Mouse (Mus musculus): ENCODE data around the gene Slc22a4. TPM values are rescaled to one million over a fixed set of nuclear protein-coding genes. Genes with fewer than 3 reads are reported as not detected.

The Slc22a4 gene
- total and polyA plus RNA-seq, 2 experiments, result 2.4 to 3.8 TPM

DNA sequence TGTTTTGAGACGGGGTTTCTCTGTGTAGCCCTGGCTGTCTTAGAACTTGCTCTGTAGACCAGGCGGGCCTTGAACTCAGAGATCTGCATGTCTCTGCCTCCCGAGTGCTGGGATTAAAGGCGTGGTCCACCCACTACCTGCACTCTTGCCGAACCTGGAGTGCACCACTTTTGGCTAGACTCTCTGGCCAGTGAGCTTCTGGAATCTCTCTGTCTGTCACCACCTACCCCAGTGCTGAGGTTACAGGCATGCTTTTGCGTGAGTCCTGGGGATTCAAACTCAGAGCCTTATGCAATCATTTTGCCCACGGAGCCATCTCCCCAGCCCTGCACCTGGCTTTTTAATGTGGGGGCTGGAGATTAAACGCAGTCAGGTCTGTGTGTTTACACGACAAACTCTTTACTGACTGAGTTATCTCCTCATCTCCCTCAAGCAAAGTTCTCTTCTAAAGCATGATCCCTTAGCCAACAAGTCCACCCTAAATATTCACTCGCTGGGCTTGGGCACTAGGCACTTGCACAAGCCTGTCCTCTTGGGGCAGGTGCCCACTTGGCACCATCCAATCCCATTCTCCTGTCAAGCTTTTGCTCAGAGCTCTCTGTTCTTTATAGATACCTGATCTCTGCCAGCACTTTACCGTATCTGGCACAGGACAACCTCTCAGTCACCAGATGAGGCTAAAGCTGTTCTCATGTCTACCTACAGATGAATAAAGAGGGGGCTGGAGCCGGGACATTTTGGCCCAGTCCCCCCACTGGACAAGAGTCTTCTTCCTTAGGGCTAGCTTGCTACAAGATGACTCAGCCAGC lies 37.4 kb upstream of the Slc22a4 start:
- Histone ChIP-seq H3K4me1 (ENCODE audit: control insufficient read depth, insufficient read depth, low read length) (no peaks in the 10 kb centered on the region), H3K4me3 (ENCODE audit: insufficient read depth, low read depth, low read length) (no peak overlapping the region), H3K79me2 (ENCODE audit: control insufficient read depth, insufficient read depth, low read length) (no peaks in the 10 kb centered on the region), H3K9ac (ENCODE audit: low read depth, low read length) (no peak overlapping the region), H3K27ac (replicated peaks; ENCODE audit: insufficient read depth, low read depth, low read length) (no peak overlapping the region), H3K36me3 (ENCODE audit: control insufficient read depth, insufficient read depth, low read length) (no peaks in the 10 kb centered on the region), H3K27me3 (ENCODE audit: control insufficient read depth, insufficient read depth, low read length) (no peaks in the 10 kb centered on the region; the same call in 1 of the 2 replicates)
- TF ChIP-seq POLR2A (IDR thresholded peaks at IDR 0.05; ENCODE audit: extremely low read depth, insufficient read depth, low read length) (no peak), CTCF (IDR thresholded peaks at IDR 0.05; ENCODE audit: low read depth, low read length) (no peak)
- 60% methylated on average over 12 of the region's 12 CpGs for WGBS
- DNase-seq (ENCODE audit: extremely low read depth, low read depth, low spot score), result no peak

GRCm38 (mm10) chr11:54064412-54064978 lies 36.6 kb upstream of the Slc22a4 start:
- 64% methylated on average over 3 of the region's 3 CpGs for WGBS
- no peaks in the 10 kb centered on the region for H3K4me1 ChIP-seq (ENCODE audit: control insufficient read depth, insufficient read depth, low read length)
- H3K79me2 ChIP-seq (ENCODE audit: control insufficient read depth, insufficient read depth, low read length), result no peaks in the 10 kb centered on the region
- H3K36me3 ChIP-seq (ENCODE audit: control insufficient read depth, insufficient read depth, low read length), result no peaks in the 10 kb centered on the region
- TF ChIP-seq POLR2A (IDR thresholded peaks at IDR 0.05; ENCODE audit: extremely low read depth, insufficient read depth, low read length) (no peak), CTCF (IDR thresholded peaks at IDR 0.05; ENCODE audit: low read depth, low read length) (no peak)
- H3K4me3 ChIP-seq (ENCODE audit: insufficient read depth, low read depth, low read length), result no peak overlapping the region
- no peaks in the 10 kb centered on the region; the same call in 1 of the 2 replicates for H3K27me3 ChIP-seq (ENCODE audit: control insufficient read depth, insufficient read depth, low read length)
- no peak overlapping the region for H3K27ac ChIP-seq (replicated peaks; ENCODE audit: insufficient read depth, low read depth, low read length)
- no peak overlapping the region for H3K9ac ChIP-seq (ENCODE audit: low read depth, low read length)
- DNase-seq (ENCODE audit: extremely low read depth, low read depth, low spot score), result no peak

GRCm38 (mm10) chr11:54063472-54063775 lies 35.5 kb upstream of the Slc22a4 start:
- no peak for DNase-seq (ENCODE audit: extremely low read depth, low read depth, low spot score)
- Histone ChIP-seq H3K4me1 (ENCODE audit: control insufficient read depth, insufficient read depth, low read length) (no peaks in the 10 kb centered on the region), H3K27ac (replicated peaks; ENCODE audit: insufficient read depth, low read depth, low read length) (no peak overlapping the region), H3K9ac (ENCODE audit: low read depth, low read length) (no peak overlapping the region), H3K79me2 (ENCODE audit: control insufficient read depth, insufficient read depth, low read length) (no peaks in the 10 kb centered on the region), H3K27me3 (ENCODE audit: control insufficient read depth, insufficient read depth, low read length) (no peaks in the 10 kb centered on the region), H3K4me3 (ENCODE audit: insufficient read depth, low read depth, low read length) (no peak overlapping the region), H3K36me3 (ENCODE audit: control insufficient read depth, insufficient read depth, low read length) (no peaks in the 10 kb centered on the region)
- 94% methylated on average over 10 of the region's 10 CpGs for WGBS
- TF ChIP-seq CTCF (IDR thresholded peaks at IDR 0.05; ENCODE audit: low read depth, low read length), result no peak
- no peak for TF ChIP-seq POLR2A (IDR thresholded peaks at IDR 0.05; ENCODE audit: extremely low read depth, insufficient read depth, low read length)

GRCm38 (mm10) chr11:54062753-54063471 lies 35.0 kb upstream of the Slc22a4 start:
- Histone ChIP-seq H3K9ac (ENCODE audit: low read depth, low read length) (no peak overlapping the region), H3K4me1 (ENCODE audit: control insufficient read depth, insufficient read depth, low read length) (no peaks in the 10 kb centered on the region), H3K36me3 (ENCODE audit: control insufficient read depth, insufficient read depth, low read length) (no peaks in the 10 kb centered on the region), H3K27me3 (ENCODE audit: control insufficient read depth, insufficient read depth, low read length) (no peaks in the 10 kb centered on the region), H3K79me2 (ENCODE audit: control insufficient read depth, insufficient read depth, low read length) (no peaks in the 10 kb centered on the region), H3K4me3 (ENCODE audit: insufficient read depth, low read depth, low read length) (no peak overlapping the region), H3K27ac (replicated peaks; ENCODE audit: insufficient read depth, low read depth, low read length) (no peak overlapping the region)
- 89% methylated on average over 9 of the region's 9 CpGs for WGBS
- TF ChIP-seq CTCF (IDR thresholded peaks at IDR 0.05; ENCODE audit: low read depth, low read length) (no peak), POLR2A (IDR thresholded peaks at IDR 0.05; ENCODE audit: extremely low read depth, insufficient read depth, low read length) (no peak)
- DNase-seq (ENCODE audit: extremely low read depth, low read depth, low spot score), result no peak

- no peaks in the 10 kb centered on the region for H3K79me2 ChIP-seq (ENCODE audit: control insufficient read depth, insufficient read depth, low read length)
- no peaks in the 10 kb centered on the region for H3K27me3 ChIP-seq (ENCODE audit: control insufficient read depth, insufficient read depth, low read length)
- no peak overlapping the region for H3K27ac ChIP-seq (replicated peaks; ENCODE audit: insufficient read depth, low read depth, low read length)
- DNase-seq (ENCODE audit: extremely low read depth, low read depth, low spot score), result no peak
- 77% methylated on average over 12 of the region's 12 CpGs for WGBS
- no peaks in the 10 kb centered on the region for H3K36me3 ChIP-seq (ENCODE audit: control insufficient read depth, insufficient read depth, low read length)
- H3K4me3 ChIP-seq (ENCODE audit: insufficient read depth, low read depth, low read length), result no peak overlapping the region
- no peak overlapping the region for H3K9ac ChIP-seq (ENCODE audit: low read depth, low read length)
- no peak for TF ChIP-seq CTCF (IDR thresholded peaks at IDR 0.05; ENCODE audit: low read depth, low read length)
- no peak for TF ChIP-seq POLR2A (IDR thresholded peaks at IDR 0.05; ENCODE audit: extremely low read depth, insufficient read depth, low read length)
- H3K4me1 ChIP-seq (ENCODE audit: control insufficient read depth, insufficient read depth, low read length), result no peaks in the 10 kb centered on the region
These were observed 34.3 kb upstream of the Slc22a4 start for GRCm38 (mm10) chr11:54062086-54062752.

Measured in liver, adult 2 months (tissue).